In genomic region chr14:54061570-54061969, GRCm38 (mm10) we compare ENCODE assay signal across 14 mouse cellular contexts.
A peak's percentile ranks its signal among the peaks of the same experiment; 100 is the strongest.
DNase-seq lines count a peak whose midpoint lies in the region; ATAC-seq lines count a peak whose summit lies in the region.
"Had no signal": no experiment of that assay in that cellular context is flagged by ENCODE, and none has a peak within 500 bp of the region (broad histone marks: within the 10 kb centered on the region; RNA-seq: fewer than 3 reads in every experiment).

No protein-coding gene starts in this region.

- H3K4me1 ChIP-seq in hindbrain, embryonic 13.5 days (replicated peaks): peaks cover 51% of the 10 kb centered on the region
- peaks cover 33% of the 10 kb centered on the region for H3K4me1 ChIP-seq in hindbrain, embryonic 14.5 days (replicated peaks; ENCODE audit: control insufficient read depth, insufficient read depth, low read length)
- peaks cover 49% of the 10 kb centered on the region for H3K4me1 ChIP-seq in midbrain, embryonic 13.5 days (replicated peaks)

- no peaks in the 10 kb centered on the region for H3K9me3 ChIP-seq in hindbrain, embryonic 13.5 days
- no peaks in the 10 kb centered on the region for H3K9me3 ChIP-seq in hindbrain, embryonic 14.5 days (ENCODE audit: control insufficient read depth, low read length)
- no peaks in the 10 kb centered on the region for H3K9me3 ChIP-seq in midbrain, embryonic 13.5 days

- H3K27me3 ChIP-seq in hindbrain, embryonic 13.5 days: 0 out of 2 replicates have a peak, but pooled peaks cover 6% of the 10 kb centered on the region
- no peaks in the 10 kb centered on the region for H3K27me3 ChIP-seq in hindbrain, embryonic 14.5 days (ENCODE audit: control insufficient read depth, insufficient read depth, low read length)
- H3K27me3 ChIP-seq in midbrain, embryonic 13.5 days: peaks cover 7% of the 10 kb centered on the region; the same call in 1 of the 2 replicates

- H3K27ac ChIP-seq in hindbrain, embryonic 13.5 days: peak overlapping the region; percentile 31
- no peak overlapping the region for H3K27ac ChIP-seq in hindbrain, embryonic 14.5 days
- H3K27ac ChIP-seq in midbrain, embryonic 13.5 days: peak overlapping the region; percentile 45
- H3K27ac ChIP-seq: layer of hippocampus, adult 2 months had no signal

- 32% methylated on average over 3 of the region's 3 CpGs for WGBS in hindbrain, embryonic 13.5 days
- WGBS in hindbrain, embryonic 14.5 days: 22% methylated on average over 3 of the region's 3 CpGs
- 28% methylated on average over 3 of the region's 3 CpGs for WGBS in midbrain, embryonic 13.5 days

- no peak overlapping the region for H3K4me3 ChIP-seq in hindbrain, embryonic 13.5 days
- H3K4me3 ChIP-seq in hindbrain, embryonic 14.5 days (replicated peaks; ENCODE audit: low read length): no peak overlapping the region
- no peak overlapping the region for H3K4me3 ChIP-seq in midbrain, embryonic 13.5 days (replicated peaks)
- H3K4me3 ChIP-seq: layer of hippocampus, adult 2 months had no signal

- DNase-seq in adrenal gland, adult (ENCODE audit: inconsistent age in 2 of 2, low spot score in 1 of 2): peak; percentile 35 to 52
- DNase-seq in adrenal gland, adult 18-20 months (ENCODE audit: low spot score in 2 of 2): no peak
- no peak for DNase-seq in hindbrain, embryonic 14.5 days (ENCODE audit: low spot score)
- DNase-seq in NIH3T3 (ENCODE audit: low read depth): peak; percentile 60
- DNase-seq in yolk sac, embryonic 10.5 days (ENCODE audit: low spot score): no peak
- DNase-seq in layer of hippocampus, postnatal 36 days: no peak
- DNase-seq: heart, adult 18-20 months; heart, postnatal 10 days; kidney, adult 9 months; lung, embryonic 14.5 days had no signal

- H3K36me3 ChIP-seq in hindbrain, embryonic 13.5 days: no peaks in the 10 kb centered on the region
- H3K36me3 ChIP-seq in hindbrain, embryonic 14.5 days (replicated peaks; ENCODE audit: control insufficient read depth, insufficient read depth): no peaks in the 10 kb centered on the region
- H3K36me3 ChIP-seq in midbrain, embryonic 13.5 days: no peaks in the 10 kb centered on the region

- H3K4me2 ChIP-seq in hindbrain, embryonic 13.5 days: no peak overlapping the region
- no peak overlapping the region for H3K4me2 ChIP-seq in hindbrain, embryonic 14.5 days (replicated peaks)
- no peak overlapping the region for H3K4me2 ChIP-seq in midbrain, embryonic 13.5 days (replicated peaks)
- H3K4me2 ChIP-seq: lung, embryonic 14.5 days had no signal

- no peak overlapping the region for H3K9ac ChIP-seq in hindbrain, embryonic 13.5 days
- H3K9ac ChIP-seq in hindbrain, embryonic 14.5 days: no peak overlapping the region
- H3K9ac ChIP-seq in midbrain, embryonic 13.5 days (replicated peaks): 0 out of 2 replicates have a peak overlapping the region, but pooled peaks have one; percentile 29
- H3K9ac ChIP-seq: lung, embryonic 14.5 days had no signal

- no peak for ATAC-seq in hindbrain, embryonic 13.5 days (ENCODE audit: low FRiP score)
- no peak for ATAC-seq in hindbrain, embryonic 14.5 days (ENCODE audit: low FRiP score)
- peak; percentile 55 for ATAC-seq in midbrain, embryonic 13.5 days
- ATAC-seq: activated CD4-positive, CD25-positive, alpha-beta regulatory T cell, adult 4 months had no signal

Comparison
In these comparisons a context has a peak if more than half of its experiments do, and no peak if none do; other contexts are left out.
1. DNase-seq: peak in adrenal gland, adult (2 of 2) and NIH3T3 (single experiment); none in adrenal gland, adult 18-20 months (0 of 2), hindbrain, embryonic 14.5 days (single experiment), yolk sac, embryonic 10.5 days (single experiment) and layer of hippocampus, postnatal 36 days (0 of 2).